Mouse (Mus musculus) lung, postnatal 0 days (tissue): ENCODE measurements around the gene Lrrfip1.

Experiments
- CTCF ChIP-seq: IDR thresholded peaks from 2 replicates; pipeline ENCODE4 v1.5.1; 2016; ENCODE audit warnings: antibody characterized with exemption, mild to moderate bottlenecking
- EP300 ChIP-seq: IDR thresholded peaks from 2 replicates; pipeline ENCODE4 v1.6.1; 2016; ENCODE audit warnings: antibody characterized with exemption, mild to moderate bottlenecking, control low read depth

- TF ChIP-seq CTCF (no peak), EP300 (no peak)
These were observed 9.7 kb downstream of the Lrrfip1 start for GRCm38 (mm10) chr1:91008147-91008682.
